Mouse (Mus musculus) leukemia stem cell, adult 10-12 weeks (primary cell): ENCODE results near the gene Khsrp. TPM values are rescaled to one million over a fixed set of nuclear protein-coding genes. Genes with fewer than 3 reads are reported as not detected.

ENCODE experiments used
- polyA plus RNA-seq: library from polyadenylated mRNA; stranded (reverse); fragments of >175 nt; gene quantifications from 2 replicates; pipeline ENCODE4 v1.2.3, GENCODE M21; 2012; ENCODE audit warnings: low replicate concordance

The Khsrp gene
- polyA plus RNA-seq = 758 and 1,065 TPM in 2 replicates

DNA sequence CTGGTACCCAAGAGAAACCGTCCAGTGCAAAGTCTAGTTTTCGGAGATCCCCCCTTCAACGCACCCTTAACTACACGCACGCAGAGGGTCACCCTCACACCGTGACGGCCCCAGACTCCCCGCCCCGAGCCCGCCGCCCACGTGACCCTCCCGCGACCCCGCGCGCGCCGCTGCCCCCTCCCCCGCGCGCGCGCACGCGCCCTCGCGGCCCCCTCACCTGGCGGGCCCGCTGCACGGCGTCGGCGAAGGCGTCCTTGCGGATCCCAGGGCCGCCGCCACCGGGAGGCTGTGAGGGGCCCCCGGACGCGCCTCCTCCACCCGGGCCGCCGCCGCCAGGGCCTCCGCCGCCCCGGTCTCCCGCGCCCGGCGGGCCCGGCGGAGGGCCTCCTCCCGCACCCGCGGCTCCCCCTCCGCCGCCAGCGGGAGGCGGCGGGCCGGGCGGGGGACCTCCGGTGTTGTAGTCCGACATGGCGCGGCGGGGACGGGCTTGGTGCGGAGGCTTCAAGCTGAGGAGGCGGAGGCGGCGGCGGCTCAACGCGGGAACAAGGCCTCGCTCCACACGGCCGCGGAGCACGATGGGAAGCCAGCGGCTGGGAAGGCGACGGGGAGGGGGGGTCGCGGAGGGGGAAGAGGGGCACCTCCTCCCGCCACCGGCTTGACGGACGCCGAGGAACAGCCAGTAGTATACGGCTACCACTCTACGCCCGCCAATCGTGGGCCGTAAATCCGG is at the start of gene Khsrp:
Gene Khsrp, minus strand, starts transcription at position 592 of the 730 bp plus-strand sequence.

DNA sequence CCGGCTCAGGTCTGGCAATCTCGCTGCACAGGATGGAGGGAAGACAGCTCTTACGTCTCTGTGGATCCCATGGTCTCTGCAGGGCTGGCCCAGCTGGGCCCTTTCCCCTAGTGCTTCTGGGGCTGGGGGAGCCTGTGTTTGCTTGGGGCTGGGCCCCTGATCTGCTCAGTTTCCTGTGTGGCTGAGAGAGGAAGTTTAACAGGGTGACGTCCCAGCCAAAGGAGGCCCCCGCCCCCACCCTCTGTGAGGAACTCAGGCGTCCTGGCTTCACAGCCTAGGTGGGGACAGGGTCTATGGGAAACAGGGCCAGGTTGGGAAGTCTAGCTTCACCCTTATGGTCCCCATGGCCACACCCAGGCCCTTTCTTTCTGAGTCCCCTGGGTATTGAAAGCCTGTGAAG is 47.0 kb upstream of the Khsrp start, which contains the start of gene Dennd1c:
Gene Dennd1c, minus strand, starts transcription at position 179 of the 400 bp plus-strand sequence.

DNA sequence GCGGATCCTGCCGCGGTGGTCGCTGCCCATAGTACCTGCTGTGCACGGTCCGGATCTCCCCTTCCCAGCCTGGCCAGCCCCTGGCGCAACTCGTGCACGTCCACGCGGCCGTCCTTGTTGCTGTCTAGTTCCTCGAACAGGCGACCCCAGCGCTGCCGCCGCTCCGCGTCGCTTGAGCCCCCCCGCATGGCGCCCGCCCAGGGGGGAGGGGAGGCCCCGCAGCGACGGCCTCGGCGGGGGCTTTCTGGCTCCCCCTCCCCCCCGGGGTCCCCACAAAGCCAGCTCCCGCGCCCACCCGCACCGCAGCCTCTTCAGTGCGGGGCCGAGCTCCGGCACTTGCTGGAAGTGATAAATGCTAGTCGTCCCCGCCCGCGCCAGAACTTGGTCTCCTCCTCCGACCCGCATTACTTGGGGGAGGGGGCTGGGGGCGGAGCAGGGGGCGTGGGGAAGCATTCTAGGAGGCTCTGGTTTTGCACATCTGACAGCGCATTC is 28.2 kb upstream of the Khsrp start, which contains the start of gene Slc25a23:
Gene Slc25a23, minus strand, starts transcription at position 378 of the 492 bp plus-strand sequence.

DNA sequence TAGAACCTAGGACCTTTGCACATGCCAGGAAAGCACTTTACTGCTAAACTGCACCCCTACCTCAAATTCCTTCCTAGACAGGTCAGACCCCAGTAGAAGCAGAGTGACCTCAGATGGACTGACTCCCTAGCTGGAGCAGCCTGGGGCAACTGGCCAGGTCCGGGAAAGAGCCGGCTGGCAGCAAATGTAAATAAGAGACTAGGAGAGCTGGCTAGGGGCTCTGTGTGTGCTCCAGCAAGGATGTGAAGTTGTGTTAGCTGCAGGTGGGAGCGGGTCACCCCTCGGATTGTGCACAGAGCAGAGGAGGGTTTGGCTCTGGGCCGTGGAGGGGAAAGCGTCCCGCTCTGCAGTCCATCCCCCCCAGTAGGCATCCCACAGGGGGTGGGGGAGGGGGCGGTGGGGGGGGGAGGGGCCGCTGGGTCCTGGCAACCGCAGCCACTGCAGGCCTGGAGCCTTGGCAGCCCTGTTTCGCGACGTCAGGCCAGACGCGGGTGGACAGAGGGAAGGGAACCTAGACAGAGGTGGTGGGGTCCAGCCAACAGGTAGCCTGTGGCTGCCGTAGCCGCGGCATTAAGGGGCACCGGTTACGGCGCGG is 27.7 kb upstream of the Khsrp start, which contains the start of gene Crb3:
Gene Crb3, plus strand, starts transcription at position 215 of the 595 bp plus-strand sequence.

DNA sequence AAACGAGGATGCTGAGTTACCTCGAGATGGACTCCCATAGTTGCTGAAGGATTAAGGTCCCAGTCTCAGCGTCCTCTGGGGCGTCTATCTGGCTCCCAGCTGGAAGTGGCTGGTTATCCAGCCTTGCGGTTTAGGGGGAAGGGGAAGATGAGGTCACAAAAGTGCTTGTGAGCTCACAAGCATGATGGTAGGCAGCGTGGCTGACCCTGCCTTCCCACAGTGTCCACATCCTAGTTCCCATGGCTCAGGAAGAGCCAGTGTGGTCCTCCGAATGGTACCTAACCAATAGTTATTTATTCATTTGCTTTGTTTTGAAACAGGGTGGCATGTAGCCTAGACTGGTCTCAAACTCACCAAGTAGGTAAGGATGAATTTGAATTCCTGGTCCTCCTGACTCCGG is 10.2 kb upstream of the Khsrp start, which contains the start of gene Slc25a41:
Gene Slc25a41, minus strand, starts transcription at position 101 of the 400 bp plus-strand sequence.

DNA sequence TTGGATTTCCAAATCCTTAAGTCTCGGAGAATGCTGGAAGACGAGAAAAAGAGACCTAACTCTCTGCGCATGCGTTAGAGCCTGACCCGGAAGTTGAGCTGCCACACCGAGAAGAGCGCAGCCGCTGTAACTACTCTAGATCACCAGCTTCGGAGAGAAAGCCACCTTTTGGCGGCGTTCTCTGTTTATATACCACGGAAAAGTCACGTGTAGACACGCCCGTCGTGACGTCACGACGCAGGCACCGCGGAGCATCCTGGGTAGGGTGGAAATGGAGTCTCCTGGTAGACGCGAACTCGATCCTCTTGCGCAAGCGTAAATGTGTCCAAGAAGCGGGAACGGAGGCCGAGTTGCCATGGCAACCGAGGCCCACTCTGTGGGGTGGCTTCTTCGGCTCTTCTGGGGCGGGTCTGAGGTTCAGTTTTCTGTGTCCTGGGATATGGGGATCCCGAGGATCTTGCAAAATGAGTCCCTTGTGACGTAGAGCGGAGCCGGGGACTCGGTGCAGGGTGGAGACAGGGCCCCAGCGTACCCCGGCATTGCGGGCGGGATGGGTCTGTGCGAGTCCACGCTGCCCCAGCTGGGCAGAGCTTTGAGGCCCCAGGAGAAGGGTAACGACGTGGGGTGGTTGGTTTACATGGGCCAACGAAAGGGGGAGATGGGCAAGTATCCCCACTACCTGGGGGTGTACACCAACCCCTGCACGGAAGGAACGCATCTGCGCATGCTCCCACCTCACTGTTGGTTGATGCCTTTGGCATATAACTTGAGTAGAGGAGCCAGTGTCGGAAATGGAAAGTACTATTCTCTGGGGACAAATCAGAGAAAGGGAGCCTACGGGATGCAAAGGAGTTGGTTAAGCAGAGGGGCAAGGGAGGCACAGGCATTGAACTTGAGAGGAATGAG is 19.8 kb downstream of the Khsrp start, which contains the start of the genes Gtf2f1 and Gm17949:
Gene Gtf2f1, minus strand, starts transcription at position 53 of the 906 bp plus-strand sequence.
Gene Gm17949, plus strand, starts transcription at position 234 of the 906 bp plus-strand sequence.

DNA sequence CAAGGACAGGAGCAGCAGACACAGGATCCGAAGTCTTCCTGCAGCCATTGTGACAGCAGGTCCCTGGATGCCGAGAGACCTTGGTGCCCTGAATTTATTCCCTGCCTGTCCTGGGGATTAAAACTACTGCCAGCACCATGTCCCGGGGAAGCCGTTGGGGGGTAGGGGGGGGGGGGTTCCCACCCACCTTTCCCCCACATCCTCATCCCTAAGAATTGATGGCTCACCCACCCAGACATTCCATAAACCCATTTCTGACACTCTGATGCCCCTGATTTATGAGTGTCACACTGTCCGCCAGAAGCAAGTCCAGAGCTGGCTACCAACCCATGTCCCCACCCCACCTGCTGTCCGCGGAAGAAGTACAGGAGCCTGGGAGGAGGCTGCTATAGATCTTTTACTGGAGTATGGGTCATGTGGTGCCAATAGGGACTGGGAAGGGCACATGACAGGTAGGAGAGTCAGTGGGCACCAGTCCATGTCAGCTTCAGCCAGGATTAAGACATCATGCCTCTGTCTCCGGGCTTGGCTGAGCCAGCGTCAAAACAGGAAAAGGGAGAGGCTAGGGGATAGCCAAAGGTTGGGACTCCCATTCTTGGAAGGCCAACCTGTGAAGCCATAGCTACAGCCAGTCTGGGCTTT is 31.2 kb downstream of the Khsrp start, which contains the start of gene Pspn:
Gene Pspn, minus strand, starts transcription at position 51 of the 642 bp plus-strand sequence.

DNA sequence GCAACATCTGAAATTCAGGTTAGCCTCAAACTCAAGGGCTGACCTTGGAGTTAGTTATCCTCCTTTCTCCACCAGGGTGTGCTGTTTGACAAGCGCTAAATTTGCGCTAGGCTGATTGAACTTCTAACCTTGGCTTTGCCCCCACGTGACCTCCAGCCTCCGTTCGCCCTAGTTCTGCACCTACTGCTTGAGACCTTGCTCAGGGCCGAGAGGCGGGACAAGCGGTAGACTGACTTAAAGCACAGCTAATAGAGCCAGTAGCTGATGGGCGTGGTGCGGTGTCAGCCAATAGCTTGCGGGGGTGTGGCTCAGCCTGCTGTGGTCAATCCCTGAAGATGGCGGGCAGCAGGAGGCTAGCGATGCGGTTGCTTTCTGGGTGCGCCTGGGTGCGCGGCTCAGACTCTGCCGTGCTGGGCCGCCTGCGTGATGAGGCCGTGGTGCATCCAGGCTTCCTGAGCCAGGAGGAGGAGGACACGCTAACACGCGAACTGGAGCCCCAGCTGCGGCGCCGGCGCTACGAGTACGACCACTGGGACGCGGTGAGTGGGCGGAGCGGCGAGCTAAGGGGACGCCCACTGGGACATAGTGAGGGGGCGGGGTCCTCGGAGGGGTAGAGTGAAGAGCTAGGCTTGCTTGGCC is 34.2 kb downstream of the Khsrp start, which contains the start of gene Alkbh7:
Gene Alkbh7, plus strand, starts transcription at position 311 of the 639 bp plus-strand sequence.

DNA sequence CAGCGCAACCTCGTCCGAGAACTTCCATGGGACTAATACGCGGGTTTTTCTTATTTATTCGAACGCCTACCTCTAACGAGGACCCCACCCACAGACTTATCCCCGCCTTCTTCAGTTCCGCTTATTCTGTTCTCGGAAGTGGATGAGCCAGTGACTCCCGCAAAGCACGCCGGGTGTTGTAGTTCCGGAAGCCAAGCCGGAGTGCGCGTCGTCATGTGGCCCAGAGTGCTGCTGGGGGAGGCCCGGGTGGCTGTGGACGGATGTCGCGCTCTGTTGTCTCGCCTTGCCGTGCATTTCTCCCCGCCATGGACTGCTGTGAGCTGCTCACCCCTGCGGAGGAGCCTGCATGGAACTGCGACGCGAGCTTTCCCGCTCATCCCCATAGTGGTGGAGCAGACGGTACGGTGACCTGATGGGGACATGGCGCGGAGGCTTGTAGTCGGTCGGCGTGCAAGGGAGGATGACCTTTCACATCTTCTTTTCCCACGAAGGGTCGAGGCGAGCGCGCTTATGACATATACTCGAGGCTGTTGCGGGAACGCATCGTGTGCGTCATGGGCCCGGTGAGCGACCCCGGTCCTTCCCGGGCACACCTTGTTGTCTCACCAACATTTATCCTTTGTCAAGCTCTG is 41.1 kb downstream of the Khsrp start, which contains the start of gene Clpp:
Gene Clpp, plus strand, starts transcription at position 191 of the 632 bp plus-strand sequence.

DNA sequence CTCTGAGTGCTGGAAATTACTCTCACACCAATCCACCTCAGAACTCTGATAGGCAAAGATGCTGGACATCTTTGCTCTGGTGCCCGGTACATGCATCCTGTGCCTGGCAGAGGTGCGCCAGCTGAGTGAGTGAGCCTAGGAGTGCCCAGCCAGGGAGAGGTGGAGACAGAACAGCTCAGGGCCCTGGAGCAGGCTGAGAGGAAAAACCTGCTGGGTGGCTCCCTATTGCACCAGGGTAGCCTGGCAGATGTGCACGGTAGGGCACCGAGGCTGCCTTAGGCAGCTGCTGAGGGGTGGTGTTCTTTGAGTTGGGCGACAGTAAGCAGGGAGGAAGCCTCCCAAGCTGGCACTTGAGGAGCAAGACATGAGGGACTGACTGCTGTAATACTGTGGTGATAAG is 49.3 kb downstream of the Khsrp start, which contains the start of gene Acer1:
Gene Acer1, minus strand, starts transcription at position 114 of the 400 bp plus-strand sequence.

Other genes with a start within 250 kb of the Khsrp start
- 80.3 and 90.4 TPM in 2 replicates for gene Rfx2, start 200.5 kb downstream of the Khsrp start, polyA plus RNA-seq
- gene Acsbg2, start 157.1 kb downstream of the Khsrp start, polyA plus RNA-seq = not detected in 2 replicates
- gene 1700061G19Rik, start 156.0 kb downstream of the Khsrp start, polyA plus RNA-seq = not detected in 2 replicates
- gene Mllt1, start 96.1 kb downstream of the Khsrp start, polyA plus RNA-seq = 120 and 136 TPM in 2 replicates
- not detected in 2 replicates for gene Acer1, start 49.4 kb downstream of the Khsrp start, polyA plus RNA-seq
- gene Clpp, start 41.2 kb downstream of the Khsrp start, polyA plus RNA-seq = 77.6 and 206 TPM in 2 replicates
- gene Alkbh7, start 34.2 kb downstream of the Khsrp start, polyA plus RNA-seq = 20.6 and 31.9 TPM in 2 replicates
- 2.3 and 3.1 TPM in 2 replicates for gene Pspn, start 31.5 kb downstream of the Khsrp start, polyA plus RNA-seq
- gene Gtf2f1, start 20.2 kb downstream of the Khsrp start, polyA plus RNA-seq = 144 and 226 TPM in 2 replicates
- not detected in 2 replicates for gene Gm17949, start 20.1 kb downstream of the Khsrp start, polyA plus RNA-seq
- not detected in 2 replicates for gene Slc25a41, start 10.1 kb upstream of the Khsrp start, polyA plus RNA-seq
- 5.3 and 6.2 TPM in 2 replicates for gene Crb3, start 27.6 kb upstream of the Khsrp start, polyA plus RNA-seq
- gene Slc25a23, start 28.3 kb upstream of the Khsrp start, polyA plus RNA-seq = 4.9 and 6.2 TPM in 2 replicates
- 25.4 and 34.0 TPM in 2 replicates for gene Dennd1c, start 47.0 kb upstream of the Khsrp start, polyA plus RNA-seq
- gene Tubb4a, start 56.3 kb upstream of the Khsrp start, polyA plus RNA-seq = 0.23 and 0.25 TPM in 2 replicates
- gene Tnfsf9, start 73.8 kb upstream of the Khsrp start, polyA plus RNA-seq = 0.18 and 0.27 TPM in 2 replicates
- not detected in 2 replicates for gene Cd70, start 118.3 kb upstream of the Khsrp start, polyA plus RNA-seq
- gene Tnfsf14, start 162.7 kb upstream of the Khsrp start, polyA plus RNA-seq = 0.85 and 0.98 TPM in 2 replicates
- 1.6 and 2.3 TPM in 2 replicates for gene C3, start 196.6 kb upstream of the Khsrp start, polyA plus RNA-seq
- gene Gpr108, start 216.9 kb upstream of the Khsrp start, polyA plus RNA-seq = 17.4 and 22.9 TPM in 2 replicates
- 3.1 and 4.2 TPM in 2 replicates for gene Trip10, start 217.9 kb upstream of the Khsrp start, polyA plus RNA-seq
- gene Vav1, start 247.6 kb upstream of the Khsrp start, polyA plus RNA-seq = 10.7 and 13.5 TPM in 2 replicates